Mouse (Mus musculus): ENCODE measurements at regions not wholly inside any gene's neighbourhood (a gene's known extent, or its start where the extent isn't known, plus 50 kb on each side); places are given as distances from the start of the nearest gene placed in this dataset.

DNA sequence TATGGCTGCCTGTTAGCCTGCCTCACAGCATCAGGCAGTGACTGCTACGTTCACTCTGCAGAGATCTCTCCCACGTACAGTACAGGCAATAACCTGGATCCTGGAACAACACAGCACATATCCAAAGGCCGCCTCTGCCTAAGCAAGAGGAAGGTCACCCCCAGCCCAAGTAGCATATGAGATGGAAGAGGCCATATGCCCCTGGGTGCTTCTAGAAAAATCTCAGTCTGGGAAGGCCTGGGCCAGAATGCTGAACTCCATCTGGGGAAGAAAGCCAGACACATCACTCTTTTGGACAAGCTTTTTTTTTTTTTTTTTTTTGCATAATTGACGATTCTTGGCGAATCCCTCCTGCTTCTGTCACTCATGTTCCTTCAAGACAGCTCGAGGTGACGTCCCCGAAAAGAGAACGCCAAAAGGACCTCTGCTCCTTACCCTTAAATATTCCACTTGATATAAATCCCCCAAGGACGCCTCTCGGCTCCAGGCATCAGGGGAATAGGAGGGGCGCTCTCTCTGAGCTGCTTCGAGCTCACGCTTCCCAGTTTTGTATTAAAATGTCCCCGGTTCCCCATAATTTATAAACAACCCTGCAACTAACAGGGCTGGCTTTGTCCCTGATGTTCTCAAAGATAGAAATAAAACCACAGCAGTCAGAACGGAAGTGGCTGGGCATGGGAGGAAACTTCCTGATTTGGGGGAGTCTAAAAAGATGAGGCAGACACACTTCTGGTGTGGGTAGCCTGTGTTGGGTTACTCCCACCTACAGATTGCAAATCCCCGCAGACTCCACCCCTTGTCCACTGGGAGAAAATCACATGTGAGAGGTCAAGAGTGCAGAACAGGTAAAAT is 150.4 kb downstream of the Cryba4 start:
- Histone ChIP-seq H3K9me3 (no peaks in the 10 kb centered on the region), H3K4me2 (no peak overlapping the region), H3K27ac (no peak overlapping the region), H3K36me3 (no peaks in the 10 kb centered on the region), H3K4me1 (replicated peaks) (no peaks in the 10 kb centered on the region), H3K9ac (replicated peaks) (no peak overlapping the region), H3K4me3 (replicated peaks) (no peak overlapping the region), H3K27me3 (peaks cover 39% of the 10 kb centered on the region)
- WGBS, result 78% methylated on average over 17 of the region's 17 CpGs
- no peak for ATAC-seq (ENCODE audit: insufficient number of reproducible peaks, insufficient read depth, low FRiP score, low TSS enrichment, low read depth)

DNA sequence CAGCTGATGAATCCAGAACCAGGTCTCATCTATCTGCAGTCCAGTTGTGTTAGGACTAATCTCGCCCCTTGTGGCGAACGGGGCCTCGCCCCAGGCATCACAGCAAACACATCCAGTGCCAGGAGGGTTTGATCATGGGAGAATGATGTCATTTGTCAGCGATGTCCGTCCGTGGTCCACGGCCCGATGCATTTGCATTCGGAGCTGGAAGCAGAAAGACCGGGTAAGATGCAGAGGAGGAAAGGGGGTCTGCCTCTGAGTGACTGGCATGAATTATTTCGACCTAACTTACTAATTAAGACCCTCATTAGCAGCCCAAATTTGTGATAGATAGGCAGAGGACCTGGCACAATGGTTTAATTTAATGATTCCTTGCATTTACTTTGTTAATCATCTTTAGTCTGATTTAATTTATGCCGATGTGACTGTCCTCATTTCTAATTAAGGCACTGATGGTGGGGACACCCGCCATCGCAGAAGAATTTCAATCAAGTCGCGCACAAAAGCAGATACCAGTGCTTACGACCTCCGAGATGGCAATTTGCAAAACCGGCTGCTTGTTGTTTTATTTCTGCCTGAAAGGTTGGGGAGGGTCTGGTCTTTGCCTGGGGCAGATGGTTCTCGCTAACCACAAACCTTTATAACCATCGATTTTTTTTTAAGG is 141.9 kb downstream of the Cryba4 start:
- Histone ChIP-seq H3K4me1 (replicated peaks) (no peaks in the 10 kb centered on the region), H3K9ac (replicated peaks) (no peak overlapping the region), H3K4me2 (no peak overlapping the region), H3K9me3 (no peaks in the 10 kb centered on the region), H3K4me3 (replicated peaks) (no peak overlapping the region), H3K27ac (no peak overlapping the region), H3K27me3 (peaks cover 36% of the 10 kb centered on the region), H3K36me3 (no peaks in the 10 kb centered on the region)
- WGBS, result 54% methylated on average over 22 of the region's 22 CpGs
- no peak for ATAC-seq (ENCODE audit: insufficient number of reproducible peaks, insufficient read depth, low FRiP score, low TSS enrichment, low read depth)

DNA sequence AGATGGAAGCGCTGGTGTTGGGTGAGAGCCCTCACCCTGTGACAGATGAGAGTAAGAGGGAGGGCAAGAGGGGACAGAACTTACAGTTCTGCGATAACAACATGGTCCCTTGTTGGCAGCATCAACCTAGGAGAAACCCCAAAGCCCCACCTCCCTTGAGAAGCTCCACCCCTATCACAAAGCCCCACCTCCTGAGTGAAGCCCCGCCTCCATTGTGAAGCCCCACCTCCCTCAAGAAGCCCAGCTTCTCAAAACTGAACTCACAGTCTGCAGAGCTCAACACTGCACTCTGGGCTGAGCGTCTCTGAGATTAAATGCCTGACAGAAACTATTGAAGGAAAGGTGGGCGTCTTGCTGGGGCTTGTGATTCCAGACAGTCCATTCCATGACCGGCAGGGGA is 131.6 kb downstream of the Cryba4 start:
- Histone ChIP-seq H3K9ac (replicated peaks) (no peak overlapping the region), H3K4me1 (replicated peaks) (peaks cover 21% of the 10 kb centered on the region), H3K27ac (no peak overlapping the region), H3K9me3 (no peaks in the 10 kb centered on the region), H3K27me3 (peaks cover 40% of the 10 kb centered on the region), H3K36me3 (no peaks in the 10 kb centered on the region), H3K4me2 (no peak overlapping the region), H3K4me3 (replicated peaks) (no peak overlapping the region)
- 60% methylated on average over 6 of the region's 6 CpGs for WGBS
- no peak for ATAC-seq (ENCODE audit: insufficient number of reproducible peaks, insufficient read depth, low FRiP score, low TSS enrichment, low read depth)

DNA sequence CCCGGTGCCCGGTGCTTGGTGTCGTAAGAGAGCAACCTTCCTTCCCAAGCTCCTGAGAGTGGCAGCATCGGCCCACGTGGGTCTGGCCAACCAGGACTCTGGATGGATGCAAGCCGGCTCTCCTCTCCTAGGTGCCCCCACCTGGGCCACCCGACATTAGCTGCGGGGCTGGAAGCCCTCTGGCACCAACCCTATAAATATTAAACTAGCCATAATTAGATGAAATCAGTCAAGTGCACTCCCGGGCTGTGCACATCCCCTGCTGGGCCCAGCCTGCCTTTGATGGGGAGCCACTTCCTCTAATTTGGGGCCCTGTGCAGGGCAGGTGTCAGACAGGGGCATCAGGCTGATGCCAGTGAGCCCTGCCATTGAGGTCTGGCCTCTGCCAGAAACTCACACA is 130.8 kb downstream of the Cryba4 start:
- Histone ChIP-seq H3K4me2 (no peak overlapping the region), H3K36me3 (no peaks in the 10 kb centered on the region), H3K4me3 (replicated peaks) (no peak overlapping the region), H3K9me3 (no peaks in the 10 kb centered on the region), H3K4me1 (replicated peaks) (peaks cover 21% of the 10 kb centered on the region), H3K27me3 (peaks cover 33% of the 10 kb centered on the region), H3K9ac (replicated peaks) (no peak overlapping the region; the same call in 1 of the 2 replicates), H3K27ac (no peak overlapping the region)
- 53% methylated on average over 9 of the region's 9 CpGs for WGBS
- ATAC-seq (ENCODE audit: insufficient number of reproducible peaks, insufficient read depth, low FRiP score, low TSS enrichment, low read depth), result no peak

DNA sequence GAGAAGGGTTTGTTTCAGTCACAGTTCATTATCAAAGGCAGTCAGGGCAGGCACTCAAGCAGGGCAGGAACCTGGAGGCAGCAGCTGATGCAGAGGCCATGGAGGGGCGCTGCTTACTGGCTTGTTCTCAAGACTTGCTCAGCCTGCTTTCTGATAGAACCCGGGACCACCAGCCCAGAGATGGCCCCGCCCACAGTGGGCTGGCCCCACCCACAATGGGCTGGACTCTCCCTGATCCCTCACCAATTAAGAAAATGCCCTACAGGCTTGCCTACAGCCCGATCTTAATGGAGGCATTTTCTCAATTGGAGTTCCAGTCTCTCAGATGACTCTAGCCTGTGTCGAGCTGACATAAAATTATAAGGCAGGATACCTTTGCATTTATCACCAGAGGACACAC is 129.7 kb downstream of the Cryba4 start:
- no peak overlapping the region for H3K4me2 ChIP-seq
- peaks cover 21% of the 10 kb centered on the region for H3K4me1 ChIP-seq (replicated peaks)
- H3K9me3 ChIP-seq, result no peaks in the 10 kb centered on the region
- no peak for ATAC-seq (ENCODE audit: insufficient number of reproducible peaks, insufficient read depth, low FRiP score, low TSS enrichment, low read depth)
- 12% methylated on average over 5 of the region's 5 CpGs for WGBS
- no peak overlapping the region for H3K4me3 ChIP-seq (replicated peaks)
- peaks cover 24% of the 10 kb centered on the region for H3K27me3 ChIP-seq
- H3K36me3 ChIP-seq, result no peaks in the 10 kb centered on the region
- no peak overlapping the region for H3K9ac ChIP-seq (replicated peaks)
- H3K27ac ChIP-seq, result no peak overlapping the region

- Histone ChIP-seq H3K4me2 (no peak overlapping the region), H3K27ac (no peak overlapping the region), H3K36me3 (no peaks in the 10 kb centered on the region), H3K4me3 (replicated peaks) (no peak overlapping the region), H3K4me1 (replicated peaks) (peaks cover 8% of the 10 kb centered on the region), H3K27me3 (peaks cover 17% of the 10 kb centered on the region), H3K9ac (replicated peaks) (no peak overlapping the region), H3K9me3 (no peaks in the 10 kb centered on the region)
- 77% methylated on average over 4 of the region's 4 CpGs for WGBS
- ATAC-seq (ENCODE audit: insufficient number of reproducible peaks, insufficient read depth, low FRiP score, low TSS enrichment, low read depth), result no peak
Observed at GRCm38 (mm10) chr5:112127171-112127570, 125.1 kb downstream of the Cryba4 start.

DNA sequence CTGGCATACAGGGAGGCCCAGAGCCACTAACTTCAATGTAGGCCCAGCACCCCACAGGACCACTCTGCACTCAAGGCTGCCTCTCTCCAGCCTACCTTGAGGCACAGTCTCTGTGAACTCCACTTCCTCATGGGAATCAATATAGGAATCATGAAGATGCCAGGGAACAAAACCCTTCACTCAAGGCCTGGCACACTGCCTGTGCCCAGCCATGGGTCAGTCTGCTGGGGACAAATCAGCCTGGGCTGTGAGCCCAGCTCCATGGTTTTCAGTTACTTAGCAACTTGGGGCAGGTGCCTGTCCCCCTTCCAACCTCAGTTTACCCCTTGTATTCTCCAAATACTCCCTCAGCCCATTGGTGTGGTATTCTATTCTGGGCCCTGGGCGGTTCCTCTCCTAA is 119.6 kb downstream of the Cryba4 start:
- H3K4me2 ChIP-seq, result no peak overlapping the region
- peaks cover 7% of the 10 kb centered on the region for H3K27me3 ChIP-seq
- no peak for ATAC-seq (ENCODE audit: insufficient number of reproducible peaks, insufficient read depth, low FRiP score, low TSS enrichment, low read depth)
- H3K4me1 ChIP-seq (replicated peaks), result peaks cover 15% of the 10 kb centered on the region
- no peaks in the 10 kb centered on the region for H3K9me3 ChIP-seq
- H3K36me3 ChIP-seq, result no peaks in the 10 kb centered on the region
- H3K4me3 ChIP-seq (replicated peaks), result no peak overlapping the region
- 92% methylated on average over 1 of the region's 1 CpGs for WGBS
- no peak overlapping the region for H3K9ac ChIP-seq (replicated peaks)
- no peak overlapping the region for H3K27ac ChIP-seq

DNA sequence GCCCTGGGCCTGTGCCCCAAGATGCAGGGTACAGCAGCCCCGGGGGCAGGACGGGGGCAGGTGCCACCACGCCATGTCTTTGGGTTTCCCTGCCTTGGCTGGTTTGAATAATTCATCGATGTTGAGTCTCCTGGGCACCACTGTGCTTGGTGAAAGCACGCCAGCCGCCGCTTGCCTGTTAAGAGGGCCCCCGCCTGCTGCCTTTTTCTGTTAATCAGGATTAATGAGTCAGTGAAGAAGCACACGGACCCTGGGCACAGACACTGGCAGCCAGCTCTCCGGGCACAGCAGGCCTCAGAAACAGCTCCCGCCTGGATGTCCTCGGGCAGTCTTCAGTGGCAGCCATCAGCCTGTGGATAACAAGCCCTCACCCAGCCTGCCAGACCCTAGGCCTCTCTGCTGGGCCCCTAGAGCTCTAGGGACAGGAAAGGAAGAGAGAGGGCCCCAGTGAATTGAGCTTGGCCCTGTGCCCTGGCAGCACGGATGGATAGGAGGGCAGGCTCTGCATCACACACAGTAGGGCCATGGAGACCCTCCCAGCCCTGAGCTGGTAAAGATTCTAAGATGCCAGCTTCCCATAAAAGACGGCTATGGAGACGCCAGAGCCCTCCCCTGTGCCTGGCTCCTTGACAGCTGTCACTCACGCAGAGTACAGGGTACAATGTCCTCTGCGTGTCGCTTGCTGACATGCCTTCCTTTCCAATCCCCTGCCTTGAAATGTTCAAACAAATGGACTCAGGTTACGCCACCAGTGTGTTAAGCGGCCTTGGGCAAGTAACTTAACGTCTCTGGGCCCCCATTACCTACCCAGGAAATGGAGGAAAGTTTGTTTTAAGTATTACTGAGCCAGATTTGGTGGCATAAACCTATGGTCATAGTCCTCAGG is 118.4 kb downstream of the Cryba4 start:
- WGBS, result 74% methylated on average over 21 of the region's 21 CpGs
- no peak for ATAC-seq (ENCODE audit: insufficient number of reproducible peaks, insufficient read depth, low FRiP score, low TSS enrichment, low read depth)
- no peak overlapping the region for H3K4me3 ChIP-seq (replicated peaks)
- H3K27me3 ChIP-seq, result peaks cover 7% of the 10 kb centered on the region
- H3K9ac ChIP-seq (replicated peaks), result no peak overlapping the region; the same call in 1 of the 2 replicates
- H3K27ac ChIP-seq, result no peak overlapping the region
- H3K4me1 ChIP-seq (replicated peaks), result peaks cover 15% of the 10 kb centered on the region
- H3K9me3 ChIP-seq, result no peaks in the 10 kb centered on the region
- H3K36me3 ChIP-seq, result no peaks in the 10 kb centered on the region
- no peak overlapping the region for H3K4me2 ChIP-seq

GRCm38 (mm10) chr5:112136646-112137045 is 115.7 kb downstream of the Cryba4 start:
- no peaks in the 10 kb centered on the region for H3K36me3 ChIP-seq
- H3K4me2 ChIP-seq, result no peak overlapping the region
- no peak overlapping the region for H3K9ac ChIP-seq (replicated peaks)
- no peak overlapping the region for H3K4me3 ChIP-seq (replicated peaks)
- 30% methylated on average over 12 of the region's 14 CpGs for WGBS
- peaks cover 19% of the 10 kb centered on the region for H3K27me3 ChIP-seq
- no peak for ATAC-seq (ENCODE audit: insufficient number of reproducible peaks, insufficient read depth, low FRiP score, low TSS enrichment, low read depth)
- peaks cover 12% of the 10 kb centered on the region for H3K4me1 ChIP-seq (replicated peaks)
- no peak overlapping the region for H3K27ac ChIP-seq
- H3K9me3 ChIP-seq, result no peaks in the 10 kb centered on the region

DNA sequence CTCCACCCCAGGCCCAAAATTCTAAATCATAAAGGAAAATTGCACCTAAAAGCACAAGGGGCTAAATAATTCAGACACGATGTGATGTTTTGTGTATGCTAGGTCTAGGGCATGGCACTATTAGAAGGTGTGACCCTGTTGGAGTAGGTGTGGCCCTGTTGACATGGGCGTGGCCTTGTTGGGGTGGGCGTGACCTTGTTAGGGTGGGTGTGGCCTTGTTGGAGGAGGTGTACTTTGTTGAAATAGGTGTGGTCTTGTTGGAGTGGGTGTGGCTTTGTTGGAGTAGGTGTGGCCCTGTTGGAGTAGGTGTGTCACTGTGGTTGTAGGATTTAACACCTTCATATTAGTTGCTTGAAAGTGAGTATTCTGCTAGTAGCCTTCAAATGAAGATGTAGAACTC is 114.1 kb downstream of the Cryba4 start:
- H3K4me3 ChIP-seq (replicated peaks), result no peak overlapping the region
- no peak for ATAC-seq (ENCODE audit: insufficient number of reproducible peaks, insufficient read depth, low FRiP score, low TSS enrichment, low read depth)
- WGBS, result 78% methylated on average over 3 of the region's 3 CpGs
- peaks cover 13% of the 10 kb centered on the region for H3K4me1 ChIP-seq (replicated peaks)
- H3K27ac ChIP-seq, result no peak overlapping the region
- no peak overlapping the region for H3K9ac ChIP-seq (replicated peaks)
- peaks cover 24% of the 10 kb centered on the region for H3K27me3 ChIP-seq
- no peaks in the 10 kb centered on the region for H3K9me3 ChIP-seq
- H3K36me3 ChIP-seq, result no peaks in the 10 kb centered on the region
- no peak overlapping the region for H3K4me2 ChIP-seq

GRCm38 (mm10) chr5:112142731-112143130 is 109.6 kb downstream of the Cryba4 start:
- no peak overlapping the region for H3K9ac ChIP-seq (replicated peaks)
- no peaks in the 10 kb centered on the region for H3K36me3 ChIP-seq
- no peak overlapping the region for H3K4me3 ChIP-seq (replicated peaks)
- ATAC-seq (ENCODE audit: insufficient number of reproducible peaks, insufficient read depth, low FRiP score, low TSS enrichment, low read depth), result no peak
- H3K4me2 ChIP-seq, result no peak overlapping the region
- H3K4me1 ChIP-seq (replicated peaks), result peaks cover 12% of the 10 kb centered on the region
- no peaks in the 10 kb centered on the region for H3K9me3 ChIP-seq
- no peak overlapping the region for H3K27ac ChIP-seq
- WGBS, result 84% methylated on average over 3 of the region's 3 CpGs
- H3K27me3 ChIP-seq, result peaks cover 30% of the 10 kb centered on the region

All from limb, embryonic 12.5 days (tissue).